Mouse (Mus musculus) cerebellum, postnatal 14 days (tissue): Measurements from ENCODE around the gene Ccer2.
A peak's percentile ranks its signal among the peaks of the same experiment; 100 is the strongest.

Experiments
- DNase-seq, 2 experiments: peaks; one replicate each; pipeline ENCODE4 v3.0.0; 2021; ENCODE audit warnings: mixed read lengths in 2 of 2

Ccer2 gene

GRCm38 (mm10) chr7:28792391-28793185 is 36.6 kb downstream of the Ccer2 start:
- no peak for DNase-seq

- peak in 1 of 2 experiments; percentile 41 for DNase-seq
These were observed 37.9 kb downstream of the Ccer2 start for GRCm38 (mm10) chr7:28793834-28794233.

GRCm38 (mm10) chr7:28794496-28794895 is 38.5 kb downstream of the Ccer2 start:
- no peak for DNase-seq

- DNase-seq: no peak
These were observed 39.9 kb downstream of the Ccer2 start for GRCm38 (mm10) chr7:28795832-28796231.

GRCm38 (mm10) chr7:28796562-28796975 is 40.6 kb downstream of the Ccer2 start:
- DNase-seq: peak; percentile 90

GRCm38 (mm10) chr7:28799994-28800393 is 44.0 kb downstream of the Ccer2 start:
- no peak for DNase-seq

- DNase-seq: no peak
These were observed 45.5 kb downstream of the Ccer2 start for GRCm38 (mm10) chr7:28801451-28801850.

GRCm38 (mm10) chr7:28801901-28802670 is 46.1 kb downstream of the Ccer2 start:
- DNase-seq: no peak

- DNase-seq: no peak
These were observed 47.0 kb downstream of the Ccer2 start for GRCm38 (mm10) chr7:28802846-28803588.

GRCm38 (mm10) chr7:28803756-28804155 is 47.8 kb downstream of the Ccer2 start:
- no peak for DNase-seq

GRCm38 (mm10) chr7:28806869-28807268 is 50.9 kb downstream of the Ccer2 start:
- DNase-seq: peak in 1 of 2 experiments; percentile 55

- DNase-seq: no peak
These were observed 51.8 kb downstream of the Ccer2 start for GRCm38 (mm10) chr7:28807641-28808220.

- no peak for DNase-seq
These were observed 52.4 kb downstream of the Ccer2 start, which contains the start of gene Hnrnpl for GRCm38 (mm10) chr7:28808221-28808941. TSS of gene Hnrnpl (plus strand) at chr7:28808541.
